Mouse (Mus musculus) midbrain, embryonic 15.5 days (tissue): ENCODE measurements at regions not wholly inside any gene's neighbourhood (a gene's known extent, or its start where the extent isn't known, plus 50 kb on each side); places are given as distances from the start of the nearest gene placed in this dataset.

ENCODE experiments used
- ATAC-seq: fragments of 200-750 bp; cut with Nextera tagmentation; replicated peaks from 2 replicates; pipeline ENCODE4 v1.8.0; 2017; ENCODE audit warnings: moderate TSS enrichment
- H3K27ac ChIP-seq: fragments of 300-500 bp; sonication (generic); 2 replicates; pipeline ENCODE4 v1.5.1; 2015; ENCODE audit warnings: mild to moderate bottlenecking, inconsistent platforms
- H3K27me3 ChIP-seq: fragments of 300-500 bp; sonication (generic); replicated peaks from 2 replicates; pipeline ENCODE4 v1.6.1; 2015; ENCODE audit warnings: inconsistent platforms
- H3K36me3 ChIP-seq: fragments of 300-500 bp; sonication (generic); replicated peaks from 2 replicates; pipeline ENCODE4 v1.6.1; 2015; ENCODE audit warnings: inconsistent platforms
- H3K4me1 ChIP-seq: fragments of 300-500 bp; sonication (generic); 2 replicates; pipeline ENCODE4 v1.6.1; 2015; ENCODE audit warnings: inconsistent platforms
- H3K4me2 ChIP-seq: fragments of 300-500 bp; sonication (generic); 2 replicates; pipeline ENCODE4 v1.6.1; 2015; ENCODE audit warnings: inconsistent platforms, mild to moderate bottlenecking, moderate library complexity
- H3K4me3 ChIP-seq: fragments of 300-500 bp; sonication (generic); 2 replicates; pipeline ENCODE4 v1.5.1; 2015; ENCODE audit warnings: mild to moderate bottlenecking, inconsistent platforms
- H3K9ac ChIP-seq: fragments of 300-500 bp; sonication (generic); 2 replicates; pipeline ENCODE4 v1.6.1; 2015; ENCODE audit warnings: mild to moderate bottlenecking, inconsistent platforms
- H3K9me3 ChIP-seq: fragments of 300-500 bp; sonication (generic); 2 replicates; pipeline ENCODE4 v1.6.1; 2016; ENCODE audit warnings: inconsistent platforms
- WGBS: fragments of 180-500 bp; shearing (Covaris S2); methylation state at CpG from one replicate; pipeline ENCODE4 v1.1.7; 2015; ENCODE audit warnings: mixed read lengths; 5-methylcytosine and 5-hydroxymethylcytosine counted together

- no peak overlapping the region for H3K27ac ChIP-seq
- WGBS = 78% methylated on average over 4 of the region's 4 CpGs
- H3K27me3 ChIP-seq = no peaks in the 10 kb centered on the region
- no peaks in the 10 kb centered on the region for H3K4me1 ChIP-seq
- no peak overlapping the region for H3K9ac ChIP-seq
- H3K36me3 ChIP-seq = no peaks in the 10 kb centered on the region
- H3K4me3 ChIP-seq = no peak overlapping the region
- no peak for ATAC-seq
- H3K9me3 ChIP-seq = no peaks in the 10 kb centered on the region
- no peak overlapping the region for H3K4me2 ChIP-seq
Observed at GRCm38 (mm10) chr11:48221156-48221555, 232.4 kb upstream of the Sgcd start.

- H3K27ac ChIP-seq = no peak overlapping the region
- H3K36me3 ChIP-seq = no peaks in the 10 kb centered on the region
- 73% methylated on average over 1 of the region's 1 CpGs for WGBS
- no peak overlapping the region for H3K4me3 ChIP-seq
- H3K4me2 ChIP-seq = no peak overlapping the region
- ATAC-seq = no peak
- no peak overlapping the region for H3K9ac ChIP-seq
- H3K27me3 ChIP-seq = no peaks in the 10 kb centered on the region
- H3K9me3 ChIP-seq = no peaks in the 10 kb centered on the region
- no peaks in the 10 kb centered on the region for H3K4me1 ChIP-seq
Observed at GRCm38 (mm10) chr11:48219157-48219556, 230.4 kb upstream of the Sgcd start.

GRCm38 (mm10) chr11:48216762-48217161, 228.0 kb upstream of the Sgcd start:
- no peak for ATAC-seq

GRCm38 (mm10) chr11:48186604-48187003, 197.8 kb upstream of the Sgcd start:
- H3K9ac ChIP-seq = no peak overlapping the region
- WGBS = 63% methylated on average over 4 of the region's 4 CpGs
- no peak overlapping the region for H3K4me2 ChIP-seq
- ATAC-seq = no peak
- H3K4me1 ChIP-seq = no peaks in the 10 kb centered on the region
- no peaks in the 10 kb centered on the region for H3K9me3 ChIP-seq
- no peak overlapping the region for H3K4me3 ChIP-seq
- no peaks in the 10 kb centered on the region for H3K27me3 ChIP-seq
- no peak overlapping the region for H3K27ac ChIP-seq
- no peaks in the 10 kb centered on the region for H3K36me3 ChIP-seq

More at GRCm38 (mm10) chr11:48216762-48217161, 228.0 kb upstream of the Sgcd start:
- Histone ChIP-seq H3K27ac (no peak overlapping the region), H3K4me1 (no peaks in the 10 kb centered on the region), H3K9me3 (no peaks in the 10 kb centered on the region), H3K36me3 (no peaks in the 10 kb centered on the region), H3K9ac (no peak overlapping the region), H3K27me3 (no peaks in the 10 kb centered on the region), H3K4me2 (no peak overlapping the region), H3K4me3 (no peak overlapping the region)
- WGBS = 79% methylated on average over 2 of the region's 2 CpGs

- H3K9ac ChIP-seq = no peak overlapping the region
- no peak overlapping the region for H3K27ac ChIP-seq
- ATAC-seq = no peak
- H3K4me1 ChIP-seq = no peaks in the 10 kb centered on the region
- H3K4me2 ChIP-seq = no peak overlapping the region
- no peaks in the 10 kb centered on the region for H3K27me3 ChIP-seq
- H3K4me3 ChIP-seq = no peak overlapping the region
- H3K36me3 ChIP-seq = no peaks in the 10 kb centered on the region
- no peaks in the 10 kb centered on the region for H3K9me3 ChIP-seq
Observed at GRCm38 (mm10) chr11:48178943-48179342, 190.2 kb upstream of the Sgcd start.

GRCm38 (mm10) chr11:48178174-48178573, 189.4 kb upstream of the Sgcd start:
- H3K4me1 ChIP-seq = no peaks in the 10 kb centered on the region
- no peak overlapping the region for H3K27ac ChIP-seq
- no peaks in the 10 kb centered on the region for H3K9me3 ChIP-seq
- ATAC-seq = no peak
- H3K4me2 ChIP-seq = no peak overlapping the region
- no peaks in the 10 kb centered on the region for H3K27me3 ChIP-seq
- H3K4me3 ChIP-seq = no peak overlapping the region
- H3K9ac ChIP-seq = no peak overlapping the region
- H3K36me3 ChIP-seq = no peaks in the 10 kb centered on the region
- 28% methylated on average over 3 of the region's 3 CpGs for WGBS

GRCm38 (mm10) chr11:48176451-48176850, 187.7 kb upstream of the Sgcd start:
- Histone ChIP-seq H3K27me3 (no peaks in the 10 kb centered on the region), H3K27ac (no peak overlapping the region), H3K36me3 (no peaks in the 10 kb centered on the region), H3K4me2 (no peak overlapping the region), H3K9me3 (no peaks in the 10 kb centered on the region), H3K9ac (no peak overlapping the region), H3K4me1 (no peaks in the 10 kb centered on the region), H3K4me3 (no peak overlapping the region)
- 71% methylated on average over 4 of the region's 4 CpGs for WGBS
- ATAC-seq = no peak

GRCm38 (mm10) chr11:48152219-48152618, 163.4 kb upstream of the Sgcd start:
- no peak overlapping the region for H3K4me3 ChIP-seq
- no peak overlapping the region for H3K4me2 ChIP-seq
- no peak overlapping the region for H3K9ac ChIP-seq
- ATAC-seq = no peak
- 94% methylated on average over 6 of the region's 6 CpGs for WGBS
- H3K36me3 ChIP-seq = no peaks in the 10 kb centered on the region
- no peaks in the 10 kb centered on the region for H3K27me3 ChIP-seq
- no peak overlapping the region for H3K27ac ChIP-seq
- no peaks in the 10 kb centered on the region for H3K4me1 ChIP-seq
- no peaks in the 10 kb centered on the region for H3K9me3 ChIP-seq

GRCm38 (mm10) chr11:48133335-48133734, 144.6 kb upstream of the Sgcd start:
- H3K9ac ChIP-seq = no peak overlapping the region
- no peak overlapping the region for H3K27ac ChIP-seq
- no peak for ATAC-seq
- H3K4me2 ChIP-seq = no peak overlapping the region
- H3K4me1 ChIP-seq = no peaks in the 10 kb centered on the region
- no peaks in the 10 kb centered on the region for H3K36me3 ChIP-seq
- no peaks in the 10 kb centered on the region for H3K9me3 ChIP-seq
- H3K27me3 ChIP-seq = no peaks in the 10 kb centered on the region
- no peak overlapping the region for H3K4me3 ChIP-seq

- Histone ChIP-seq H3K4me1 (no peaks in the 10 kb centered on the region), H3K27ac (no peak overlapping the region), H3K9me3 (no peaks in the 10 kb centered on the region), H3K36me3 (no peaks in the 10 kb centered on the region), H3K9ac (no peak overlapping the region), H3K27me3 (no peaks in the 10 kb centered on the region), H3K4me2 (no peak overlapping the region), H3K4me3 (no peak overlapping the region)
- WGBS = 94% methylated on average over 3 of the region's 3 CpGs
- no peak for ATAC-seq
Observed at GRCm38 (mm10) chr11:48098063-48098462, 109.3 kb upstream of the Sgcd start.

- H3K27ac ChIP-seq = no peak overlapping the region
- no peak overlapping the region for H3K4me3 ChIP-seq
- no peaks in the 10 kb centered on the region for H3K4me1 ChIP-seq
- no peak overlapping the region for H3K9ac ChIP-seq
- H3K9me3 ChIP-seq = no peaks in the 10 kb centered on the region
- H3K4me2 ChIP-seq = no peak overlapping the region
- no peaks in the 10 kb centered on the region for H3K27me3 ChIP-seq
- WGBS = 89% methylated on average over 6 of the region's 6 CpGs
- H3K36me3 ChIP-seq = no peaks in the 10 kb centered on the region
- no peak for ATAC-seq
Observed at GRCm38 (mm10) chr11:48097455-48097854, 108.7 kb upstream of the Sgcd start.

GRCm38 (mm10) chr11:48067072-48067471, 78.3 kb upstream of the Sgcd start:
- no peaks in the 10 kb centered on the region for H3K9me3 ChIP-seq
- peak; percentile 58; the same call in 1 of the 2 replicates for ATAC-seq
- WGBS = 46% methylated on average over 3 of the region's 3 CpGs
- H3K4me2 ChIP-seq = no peak overlapping the region
- no peak overlapping the region for H3K4me3 ChIP-seq
- H3K9ac ChIP-seq = no peak overlapping the region
- no peaks in the 10 kb centered on the region for H3K27me3 ChIP-seq
- H3K36me3 ChIP-seq = no peaks in the 10 kb centered on the region
- no peaks in the 10 kb centered on the region; the same call in 1 of the 2 replicates for H3K4me1 ChIP-seq
- H3K27ac ChIP-seq = no peak overlapping the region

- Histone ChIP-seq H3K9ac (no peak overlapping the region), H3K4me2 (no peak overlapping the region), H3K9me3 (no peaks in the 10 kb centered on the region), H3K36me3 (no peaks in the 10 kb centered on the region), H3K27ac (no peak overlapping the region), H3K4me3 (no peak overlapping the region), H3K4me1 (no peaks in the 10 kb centered on the region; the same call in 1 of the 2 replicates), H3K27me3 (no peaks in the 10 kb centered on the region)
- ATAC-seq = no peak
- WGBS = 74% methylated on average over 9 of the region's 9 CpGs
Observed at GRCm38 (mm10) chr11:48063719-48064118, 75.0 kb upstream of the Sgcd start.

GRCm38 (mm10) chr11:48061501-48061900, 72.7 kb upstream of the Sgcd start:
- Histone ChIP-seq H3K4me2 (no peak overlapping the region), H3K4me3 (no peak overlapping the region), H3K36me3 (no peaks in the 10 kb centered on the region), H3K4me1 (no peaks in the 10 kb centered on the region), H3K27ac (no peak overlapping the region), H3K9ac (no peak overlapping the region), H3K9me3 (no peaks in the 10 kb centered on the region), H3K27me3 (no peaks in the 10 kb centered on the region)
- no peak for ATAC-seq
